Mouse (Mus musculus) kidney, adult 2 months (tissue): ENCODE data around the gene Mrps30. TPM values are rescaled to one million over a fixed set of nuclear protein-coding genes. Genes with fewer than 3 reads are reported as not detected.
A peak's percentile ranks its signal among the peaks of the same experiment; 100 is the strongest.

ENCODE experiments used
- DNase-seq: peaks from one replicate; pipeline ENCODE4 v3.0.0; 2021
- H3K27ac ChIP-seq: fragments of 200-500 bp; 2 replicates; pipeline ENCODE4 v1.5.1; 2012; ENCODE audit warnings: low read depth, low read length, control low read depth, inconsistent platforms; ENCODE audit not compliant: insufficient read depth
- H3K27me3 ChIP-seq: fragments of 200-500 bp; replicated peaks from 2 replicates; pipeline ENCODE4 v1.6.1; 2012; ENCODE audit warnings: mild to moderate bottlenecking, moderate library complexity, low read length, inconsistent platforms; ENCODE audit not compliant: control insufficient read depth, insufficient read depth
- H3K36me3 ChIP-seq: fragments of 200-500 bp; 2 replicates; pipeline ENCODE4 v1.6.1; 2012; ENCODE audit warnings: mild to moderate bottlenecking, moderate library complexity, low read length, inconsistent platforms; ENCODE audit not compliant: control insufficient read depth, insufficient read depth
- H3K4me1 ChIP-seq: fragments of 200-500 bp; 2 replicates; pipeline ENCODE4 v1.6.1; 2011; ENCODE audit warnings: low read length; ENCODE audit not compliant: control insufficient read depth, insufficient read depth
- H3K4me3 ChIP-seq: fragments of 200-500 bp; 2 replicates; pipeline ENCODE4 v1.5.1; 2011; ENCODE audit warnings: mild to moderate bottlenecking, low read depth, low read length, control low read depth; ENCODE audit not compliant: insufficient read depth
- CTCF ChIP-seq: fragments of 200-500 bp; conservative IDR thresholded peaks from 2 replicates; pipeline ENCODE4 v1.5.1; 2011; ENCODE audit warnings: low read depth, mild to moderate bottlenecking, control low read depth, low read length, moderate library complexity, mixed read lengths; ENCODE audit not compliant: insufficient read depth, insufficient read length
- POLR2A ChIP-seq: fragments of 200-500 bp; IDR thresholded peaks from one replicate; pipeline ENCODE4 v1.6.1; 2011; ENCODE audit warnings: low read depth, low read length, control low read depth
- WGBS: fragments of 180-500 bp; shearing (Covaris S2); methylation state at CpG from one replicate; pipeline ENCODE4 v1.1.7; 2018; 5-methylcytosine and 5-hydroxymethylcytosine counted together
- polyA plus RNA-seq: library from polyadenylated mRNA; depleted of rRNA; stranded (reverse); fragments of >200 nt; gene quantifications from 2 replicates; pipeline ENCODE4 v1.2.3, GENCODE M21; 2012; rRNA removed

The Mrps30 gene
- 15.5 and 19.8 TPM in 2 replicates for polyA plus RNA-seq

DNA sequence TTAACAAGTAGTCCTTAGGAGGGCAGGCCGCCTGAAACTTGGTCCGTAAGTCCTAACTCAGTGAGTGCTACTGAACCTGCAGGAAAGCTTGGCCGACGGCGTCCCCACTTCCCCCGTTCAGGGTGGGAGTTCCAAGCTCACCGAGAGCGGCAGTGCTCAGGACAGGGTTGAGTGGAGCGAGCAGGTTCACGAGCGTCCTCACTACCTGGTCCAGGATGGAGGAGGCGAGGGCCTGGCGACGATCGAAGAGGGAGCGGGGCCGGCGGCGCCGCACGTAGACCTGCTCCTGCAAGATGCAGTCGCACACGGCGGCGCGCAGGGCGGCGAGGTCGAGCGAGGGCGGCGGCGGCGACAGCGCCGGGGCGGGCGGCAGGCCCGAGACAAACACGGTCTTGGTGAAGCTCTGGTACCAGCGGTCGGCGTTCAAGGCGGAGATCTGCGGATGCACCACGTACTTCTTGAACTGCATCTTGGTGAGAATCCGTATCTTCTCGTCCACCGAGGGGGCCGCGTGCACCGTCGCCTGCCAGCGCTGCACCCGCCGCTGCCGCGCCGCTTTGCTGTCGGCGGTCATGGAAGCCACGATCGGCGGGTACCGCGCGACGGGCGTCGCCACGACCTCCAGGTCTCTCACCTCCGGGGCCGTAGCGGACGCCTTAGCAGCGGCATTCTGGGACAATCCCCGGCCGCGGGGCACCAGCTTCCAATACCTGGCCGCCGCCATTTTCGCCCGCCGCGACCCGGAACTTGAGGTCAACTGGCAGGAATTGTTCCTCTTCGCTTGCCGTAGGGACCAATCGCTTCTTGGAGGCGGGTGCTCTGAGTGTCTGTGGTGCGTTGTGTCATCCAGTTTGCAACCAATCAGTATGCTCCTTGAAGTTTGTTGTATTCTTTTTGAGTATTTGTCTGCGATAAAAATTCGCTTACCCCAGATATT, at the start of gene Mrps30, which contains the start of gene B430218F22Rik:
Gene Mrps30, minus strand, starts transcription at position 742 of the 937 bp plus-strand sequence.
Gene B430218F22Rik, plus strand, starts transcription at position 120 of the 937 bp plus-strand sequence.
- TF ChIP-seq POLR2A (peak; percentile 43), CTCF (no peak)
- H3K4me3 ChIP-seq: peak within 1 kb of the TSS; percentile 83
- WGBS: under 1% methylated on average over 93 of the region's 93 CpGs

DNA sequence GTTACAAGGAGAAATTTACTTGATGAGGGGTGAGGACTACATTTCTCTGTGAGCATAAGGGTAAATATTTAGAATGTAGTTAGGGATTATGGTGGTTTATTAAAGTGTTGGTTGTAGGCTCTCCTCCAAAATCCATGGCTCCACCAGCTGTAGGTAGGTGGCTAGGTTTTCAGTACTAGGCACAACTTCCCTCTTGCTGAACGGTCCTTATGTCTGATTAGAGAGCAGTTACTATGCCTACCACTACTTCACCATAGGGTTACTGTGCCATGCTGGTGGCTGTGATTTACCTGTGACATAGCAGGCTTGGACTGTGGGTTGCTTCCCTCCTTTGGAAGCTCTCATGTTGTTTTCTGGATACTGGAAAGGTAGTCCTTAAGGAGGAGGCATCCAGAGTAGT, 33.8 kb upstream of the Mrps30 start:
- WGBS: 92% methylated on average over 1 of the region's 1 CpGs

More for the DNA sequence above, at the start of gene Mrps30, which contains the start of gene B430218F22Rik:
- peak; percentile 97 for DNase-seq
- no peaks in the 10 kb centered on the region for H3K27me3 ChIP-seq
- H3K4me1 ChIP-seq: no peaks in the 10 kb centered on the region
- H3K36me3 ChIP-seq: peaks cover 2% of the 10 kb centered on the region
- peak within 1 kb of the TSS; percentile 19 for H3K27ac ChIP-seq

DNA sequence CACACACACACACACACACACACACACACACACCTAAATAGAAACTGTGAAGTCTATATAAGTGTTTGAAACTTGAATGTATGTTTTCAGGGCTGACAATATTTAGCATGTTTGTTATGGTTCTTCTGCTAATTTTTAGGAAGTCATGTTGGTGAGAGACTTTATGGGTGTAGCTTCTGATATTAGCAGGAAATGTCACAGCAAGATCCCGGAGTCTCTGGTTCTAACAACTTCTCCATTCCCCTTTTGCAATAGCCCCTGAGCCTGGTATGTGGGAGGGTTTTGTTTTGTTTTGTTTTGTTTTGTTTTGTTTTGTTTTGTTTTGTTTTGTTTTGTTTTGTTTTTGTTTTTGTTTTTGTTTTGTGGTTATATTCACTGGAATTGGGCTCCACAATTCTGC, 33.4 kb upstream of the Mrps30 start:
- WGBS: 67% methylated on average over 1 of the region's 1 CpGs
- no peaks in the 10 kb centered on the region for H3K27me3 ChIP-seq
- H3K4me3 ChIP-seq: no peak overlapping the region
- TF ChIP-seq CTCF: no peak
- no peak for TF ChIP-seq POLR2A
- no peak overlapping the region for H3K27ac ChIP-seq
- H3K4me1 ChIP-seq: no peaks in the 10 kb centered on the region
- no peak for DNase-seq
- H3K36me3 ChIP-seq: no peaks in the 10 kb centered on the region

More for the DNA sequence above, 33.8 kb upstream of the Mrps30 start:
- no peaks in the 10 kb centered on the region for H3K27me3 ChIP-seq
- TF ChIP-seq POLR2A (no peak), CTCF (no peak)
- no peaks in the 10 kb centered on the region for H3K36me3 ChIP-seq
- H3K27ac ChIP-seq: no peak overlapping the region
- no peaks in the 10 kb centered on the region for H3K4me1 ChIP-seq
- no peak for DNase-seq
- no peak overlapping the region for H3K4me3 ChIP-seq

DNA sequence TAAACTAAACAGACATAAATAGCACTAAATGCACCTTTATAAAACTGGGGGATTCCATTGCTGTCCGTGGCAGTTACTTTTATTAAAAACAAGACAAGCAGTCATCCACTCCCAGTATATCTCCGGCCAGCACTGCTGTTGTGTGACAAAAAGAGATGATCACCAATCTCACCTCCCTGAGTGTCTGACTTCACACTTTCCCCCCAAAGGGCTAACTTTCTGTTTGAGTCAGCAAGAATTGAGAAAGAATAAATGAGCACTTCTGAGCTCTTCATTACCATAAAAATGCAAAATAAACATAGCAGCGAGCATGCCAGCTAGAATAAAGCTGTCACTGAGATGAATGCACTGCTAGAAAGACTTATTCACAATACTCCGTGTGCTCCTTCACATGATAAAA, 31.1 kb upstream of the Mrps30 start:
- no peaks in the 10 kb centered on the region for H3K27me3 ChIP-seq
- H3K4me1 ChIP-seq: no peaks in the 10 kb centered on the region
- TF ChIP-seq CTCF: no peak
- no peak for TF ChIP-seq POLR2A
- no peak overlapping the region for H3K27ac ChIP-seq
- WGBS: 45% methylated on average over 4 of the region's 4 CpGs
- no peaks in the 10 kb centered on the region for H3K36me3 ChIP-seq
- no peak for DNase-seq
- no peak overlapping the region for H3K4me3 ChIP-seq

DNA sequence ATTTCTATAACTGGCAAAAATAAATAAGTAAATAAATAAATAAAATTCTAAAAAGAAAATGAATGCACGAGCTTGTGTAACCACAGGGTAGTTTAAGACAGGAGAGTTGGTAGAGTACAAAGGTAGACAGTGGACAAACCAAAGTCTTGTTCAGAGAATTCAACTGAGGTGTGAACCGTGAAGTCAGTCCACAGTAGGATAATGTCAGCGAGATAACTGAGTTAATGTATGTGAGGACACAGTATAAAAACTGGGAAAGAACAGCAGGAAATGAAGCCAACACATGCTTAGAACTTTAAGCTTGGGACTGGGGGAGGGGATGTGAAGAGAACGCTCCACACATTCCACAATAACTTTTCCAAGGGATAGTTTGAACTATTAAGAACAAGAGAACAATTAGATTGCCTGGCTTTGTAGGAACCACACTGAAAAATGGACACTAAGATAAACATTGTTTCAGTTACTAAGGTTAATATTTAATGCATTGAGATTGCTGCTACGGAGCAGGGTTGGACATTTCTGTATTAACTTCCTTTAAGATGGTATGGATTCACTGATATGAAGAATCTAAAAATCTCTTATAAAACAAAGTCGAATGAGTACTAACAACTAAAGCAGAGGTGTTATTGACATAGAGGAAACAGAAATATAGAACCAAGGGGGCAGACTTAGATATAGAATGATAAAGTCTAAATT, 24.4 kb upstream of the Mrps30 start:
- Histone ChIP-seq H3K36me3 (no peaks in the 10 kb centered on the region), H3K27ac (no peak overlapping the region), H3K4me3 (no peak overlapping the region), H3K27me3 (no peaks in the 10 kb centered on the region), H3K4me1 (no peaks in the 10 kb centered on the region)
- no peak for DNase-seq
- 60% methylated on average over 6 of the region's 6 CpGs for WGBS
- TF ChIP-seq CTCF: no peak
- TF ChIP-seq POLR2A: no peak

DNA sequence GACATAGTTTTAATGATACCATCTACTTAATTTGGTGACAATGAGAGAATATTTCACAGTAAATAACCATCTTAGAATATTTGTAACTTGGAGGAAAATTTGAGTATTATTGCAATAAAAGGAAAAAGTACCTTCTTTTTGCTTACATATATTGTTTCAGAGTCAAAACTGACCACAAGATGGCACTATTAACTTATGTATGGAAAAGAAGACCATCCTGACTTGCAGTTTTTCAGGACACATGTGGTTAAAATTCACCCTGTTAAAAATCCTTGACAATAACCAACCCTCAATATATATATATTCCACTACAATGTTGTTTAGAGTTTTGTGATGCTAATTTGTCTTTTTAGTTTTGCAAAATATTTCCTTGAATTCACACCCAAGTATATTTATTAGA, 16.5 kb upstream of the Mrps30 start:
- Histone ChIP-seq H3K4me3 (no peak overlapping the region), H3K36me3 (no peaks in the 10 kb centered on the region), H3K27me3 (no peaks in the 10 kb centered on the region), H3K27ac (no peak overlapping the region), H3K4me1 (no peaks in the 10 kb centered on the region)
- peak; percentile 27 for DNase-seq
- TF ChIP-seq POLR2A: no peak
- peak; percentile 31 for TF ChIP-seq CTCF

DNA sequence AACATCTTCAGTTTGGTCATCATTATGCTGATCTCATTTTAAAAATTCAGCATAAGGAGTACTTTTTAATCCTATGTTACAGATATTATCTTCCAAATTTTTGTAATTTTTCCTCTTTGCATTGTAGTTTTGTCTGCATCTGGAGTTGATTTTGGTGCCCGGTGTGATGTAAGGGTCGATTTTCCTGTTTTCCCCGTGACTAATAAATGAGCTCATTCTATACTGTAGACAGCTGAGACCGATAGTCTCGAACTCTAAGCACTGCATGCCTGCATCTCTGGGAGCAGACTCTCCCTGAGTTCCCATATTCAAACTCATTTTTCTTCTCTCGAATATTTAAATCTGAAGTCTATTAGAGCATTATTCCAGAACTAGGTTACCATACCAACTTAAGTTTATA, 13.3 kb upstream of the Mrps30 start:
- no peaks in the 10 kb centered on the region for H3K36me3 ChIP-seq
- no peak overlapping the region for H3K27ac ChIP-seq
- H3K4me3 ChIP-seq: no peak overlapping the region
- no peaks in the 10 kb centered on the region for H3K27me3 ChIP-seq
- H3K4me1 ChIP-seq: no peaks in the 10 kb centered on the region
- DNase-seq: no peak
- no peak for TF ChIP-seq POLR2A
- no peak for TF ChIP-seq CTCF
- 75% methylated on average over 6 of the region's 6 CpGs for WGBS
